Mouse (Mus musculus) 3134 (cell line): ENCODE measurements at regions not wholly inside any gene's neighbourhood (a gene's known extent, or its start where the extent isn't known, plus 50 kb on each side); places are given as distances from the start of the nearest gene placed in this dataset.
"Not testable (repeated sequence)": the region's sequence is repeated elsewhere in the genome, so short reads cannot be mapped to it uniquely, and the experiment has no call there.

Source experiments
- DNase-seq: peaks from one replicate; pipeline ENCODE4 v3.0.0-alpha.2; 2011; ENCODE audit warnings: low spot score; ENCODE audit not compliant: insufficient read length; ENCODE audit errors: extremely low read depth

GRCm38 (mm10) chr8:126778673-126779072 lies 167.0 kb downstream of the Tomm20 start:
- no peak for DNase-seq

- DNase-seq = no peak
Measured at GRCm38 (mm10) chr8:126778131-126778530, 167.5 kb downstream of the Tomm20 start.

GRCm38 (mm10) chr8:126776605-126777469 lies 168.8 kb downstream of the Tomm20 start:
- no peak for DNase-seq

- no peak for DNase-seq
Measured at GRCm38 (mm10) chr8:126775334-126775733, 170.3 kb downstream of the Tomm20 start.

- DNase-seq = no peak
Measured at GRCm38 (mm10) chr8:126774816-126775215, 170.8 kb downstream of the Tomm20 start.

- no peak for DNase-seq
Measured at GRCm38 (mm10) chr8:126772748-126773147, 172.9 kb downstream of the Tomm20 start.

- DNase-seq = no peak
Measured at GRCm38 (mm10) chr8:126772194-126772593, 173.4 kb downstream of the Tomm20 start.

- DNase-seq = not testable (repeated sequence)
Measured at GRCm38 (mm10) chr8:126770374-126770773, 175.3 kb downstream of the Tomm20 start.

GRCm38 (mm10) chr8:126768142-126768541 lies 174.4 kb upstream of the Irf2bp2 start:
- DNase-seq = no peak

- peak; percentile 36 for DNase-seq
Measured at GRCm38 (mm10) chr8:126767341-126767740, 173.6 kb upstream of the Irf2bp2 start.

GRCm38 (mm10) chr8:126765693-126766238 lies 172.0 kb upstream of the Irf2bp2 start:
- DNase-seq = no peak

GRCm38 (mm10) chr8:126763600-126763999 lies 169.8 kb upstream of the Irf2bp2 start:
- peak; percentile 21 for DNase-seq

GRCm38 (mm10) chr8:126759711-126760110 lies 165.9 kb upstream of the Irf2bp2 start:
- peak; percentile 31 for DNase-seq

GRCm38 (mm10) chr8:126758951-126759350 lies 165.2 kb upstream of the Irf2bp2 start:
- DNase-seq = no peak

GRCm38 (mm10) chr8:126757951-126758757 lies 164.4 kb upstream of the Irf2bp2 start:
- peak; percentile 32 for DNase-seq

- DNase-seq = no peak
Measured at GRCm38 (mm10) chr8:126756300-126757097, 162.7 kb upstream of the Irf2bp2 start.

- DNase-seq = no peak
Measured at GRCm38 (mm10) chr8:126755669-126756068, 161.9 kb upstream of the Irf2bp2 start.

- no peak for DNase-seq
Measured at GRCm38 (mm10) chr8:126754361-126754809, 160.6 kb upstream of the Irf2bp2 start.

GRCm38 (mm10) chr8:126753059-126753855 lies 159.5 kb upstream of the Irf2bp2 start:
- no peak for DNase-seq
